Mouse (Mus musculus): ENCODE results near the gene Pias4. TPM values are rescaled to one million over a fixed set of nuclear protein-coding genes. Genes with fewer than 3 reads are reported as not detected.
"Not testable (repeated sequence)": the region's sequence is repeated elsewhere in the genome, so short reads cannot be mapped to it uniquely, and the experiment has no call there.

The Pias4 gene
- 10 to 100 TPM; 22.1 to 22.5 TPM for total RNA-seq (2021)
- long read RNA-seq, experiment 1, transcript Pias4-201 (11 exons, 2,571 nt): major isoform, 29 of 40 reads
- long read RNA-seq, experiment 1, partial matches to known transcripts: 1 of 40 reads
- long read RNA-seq, experiment 1, other reads (novel, unspliced or antisense): 10 of 40 reads
- long read RNA-seq, experiment 2, transcript Pias4-201 (11 exons, 2,571 nt): major isoform, 28 of 39 reads
- long read RNA-seq, experiment 2, partial matches to known transcripts: 4 of 39 reads
- long read RNA-seq, experiment 2, other reads (novel, unspliced or antisense): 5 of 39 reads

DNA sequence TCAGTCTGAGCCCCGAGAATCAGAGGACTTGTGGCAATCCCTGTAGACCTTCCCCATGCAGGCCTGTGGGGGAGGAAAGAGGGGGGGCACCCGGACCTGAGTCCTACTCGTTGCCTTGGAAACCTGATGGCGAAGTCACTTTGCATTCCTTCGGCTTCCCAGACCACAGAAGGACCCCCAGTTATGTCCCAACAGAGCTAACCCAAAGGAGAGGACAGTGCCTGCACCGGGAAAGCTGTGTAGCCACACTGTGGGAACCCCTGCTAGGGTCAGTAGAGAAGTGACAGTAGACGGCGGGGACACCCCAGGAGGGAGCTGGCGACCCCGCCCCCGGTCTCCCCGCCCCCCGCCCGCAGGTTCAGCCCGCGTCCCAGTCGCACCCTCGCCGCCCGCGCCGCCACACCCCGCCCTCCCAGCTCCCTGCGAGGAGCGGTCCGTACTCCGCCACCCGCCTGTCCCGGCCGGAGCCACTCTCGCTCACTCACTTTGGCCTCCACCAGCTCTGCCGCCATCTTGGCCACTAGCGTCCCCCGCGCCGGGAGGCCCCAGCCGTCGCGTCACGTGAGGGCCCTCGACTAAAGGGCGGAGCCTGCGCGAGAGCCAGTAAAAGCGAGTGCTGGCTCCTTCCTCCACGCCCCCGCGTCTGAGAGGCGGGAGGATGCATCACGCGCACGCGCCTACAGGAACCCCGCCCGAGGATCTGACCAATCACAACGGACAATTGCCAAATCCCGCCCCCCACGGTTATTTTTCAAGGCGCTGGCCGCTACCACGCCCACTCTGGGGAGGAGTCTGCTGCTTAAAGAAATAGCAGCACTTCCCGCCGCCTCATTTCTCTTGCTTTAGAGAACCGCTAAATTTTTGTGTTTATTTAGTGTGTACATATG, at the start of gene Pias4:
Pias4 (minus strand) TSS at position 724 of the 887 bp plus-strand sequence.
- DNase-seq (ENCODE audit: low spot score in 2 of 2): peak; percentile 100

DNA sequence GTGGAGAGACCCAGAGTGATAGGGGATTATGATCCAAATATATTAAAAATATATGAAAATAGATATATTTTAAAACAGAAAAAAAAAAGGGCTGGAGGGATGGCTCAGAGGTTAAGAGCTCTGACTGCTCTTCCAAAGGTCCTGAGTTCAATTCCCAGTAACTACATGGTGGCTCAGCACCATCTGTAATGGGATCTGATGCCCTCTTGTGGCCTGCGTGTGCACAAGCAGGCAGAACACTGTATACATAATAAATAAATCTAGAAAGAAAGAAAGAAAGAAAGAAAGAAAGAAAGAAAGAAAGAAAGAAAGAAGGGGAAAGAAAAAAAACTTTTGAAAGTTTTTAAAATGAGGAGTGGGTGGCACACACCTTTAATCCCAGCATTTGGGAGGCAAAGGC, 49.5 kb upstream of the Pias4 start:
- not testable (repeated sequence) for DNase-seq (ENCODE audit: low spot score in 2 of 2)

DNA sequence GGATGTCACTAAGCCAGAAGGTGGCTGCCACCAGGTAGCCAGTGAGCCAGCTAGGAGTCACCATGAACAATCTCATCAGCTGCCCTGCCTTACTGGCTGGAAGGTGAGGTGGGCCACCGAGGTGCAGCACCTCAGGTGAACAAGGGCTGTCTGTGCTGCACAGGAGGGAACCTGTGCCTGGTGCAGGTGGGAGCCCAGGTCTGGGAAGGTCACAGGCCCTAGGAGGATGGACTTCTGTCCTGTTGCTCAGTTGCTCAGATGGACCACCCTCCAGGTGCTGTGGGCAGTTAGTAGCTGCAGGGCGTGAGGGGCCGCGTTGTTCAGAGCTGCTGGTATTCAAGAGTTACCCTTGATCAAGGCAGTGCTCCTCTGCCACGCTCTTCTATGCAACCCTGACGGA, 49.1 kb upstream of the Pias4 start:
- no peak for DNase-seq (ENCODE audit: low spot score in 2 of 2)

GRCm38 (mm10) chr10:81216260-81216659, 48.5 kb upstream of the Pias4 start:
- no peak for DNase-seq (ENCODE audit: low spot score in 2 of 2)

GRCm38 (mm10) chr10:81210154-81210553, 42.4 kb upstream of the Pias4 start:
- no peak for DNase-seq (ENCODE audit: low spot score in 2 of 2)

GRCm38 (mm10) chr10:81204137-81204536, 36.4 kb upstream of the Pias4 start:
- DNase-seq (ENCODE audit: low spot score in 2 of 2): no peak

- no peak for DNase-seq (ENCODE audit: low spot score in 2 of 2)
Measured at GRCm38 (mm10) chr10:81202978-81203720, 35.4 kb upstream of the Pias4 start.

- no peak for DNase-seq (ENCODE audit: low spot score in 2 of 2)
Measured at GRCm38 (mm10) chr10:81201807-81202758, 34.4 kb upstream of the Pias4 start, which contains the start of gene Nmrk2. TSS of gene Nmrk2 (minus strand) at chr10:81202051.

- DNase-seq (ENCODE audit: low spot score in 2 of 2): no peak
Measured at GRCm38 (mm10) chr10:81200605-81201287, 33.0 kb upstream of the Pias4 start.

DNA sequence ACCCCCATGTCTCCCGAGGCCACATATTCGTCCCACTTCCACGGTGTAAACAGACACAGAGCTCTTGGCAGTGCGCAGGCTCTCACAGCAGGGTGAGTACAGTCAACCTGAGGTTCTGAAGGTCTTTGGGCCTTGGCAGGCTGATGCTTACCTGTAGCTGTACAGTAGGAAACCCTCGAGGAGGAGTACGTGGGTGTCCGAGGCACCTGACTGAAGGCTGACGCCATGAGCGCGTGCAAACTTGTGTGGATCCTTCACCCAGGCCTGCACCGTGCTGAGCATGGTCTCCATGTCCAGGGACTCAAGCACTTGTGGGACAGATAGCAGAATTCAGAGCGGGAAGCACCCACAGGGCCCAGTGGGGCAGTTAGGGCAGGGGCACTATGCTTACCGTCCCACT, 32.4 kb upstream of the Pias4 start:
- no peak for DNase-seq (ENCODE audit: low spot score in 2 of 2)

DNA sequence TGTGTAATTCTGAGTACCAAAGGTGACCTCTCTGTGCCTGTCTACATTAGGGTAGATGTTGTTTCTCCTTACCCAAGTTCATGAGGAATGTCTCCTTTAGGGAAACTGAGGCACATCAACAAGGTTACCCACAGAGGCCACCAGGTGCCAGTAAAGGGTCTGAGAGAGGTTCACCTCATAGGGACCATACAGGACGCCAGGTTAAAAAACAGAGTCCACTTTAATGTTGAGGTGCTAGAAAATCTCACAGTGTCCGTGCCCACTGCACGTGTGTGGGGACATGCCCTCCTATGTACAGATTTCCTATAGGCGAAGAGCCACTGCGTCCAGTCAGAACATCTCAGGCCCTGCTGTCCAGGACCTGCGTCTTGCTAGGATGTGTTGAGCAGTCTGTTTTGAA, 31.3 kb upstream of the Pias4 start:
- DNase-seq (ENCODE audit: low spot score in 2 of 2): no peak

- DNase-seq (ENCODE audit: low spot score in 2 of 2): no peak
Measured at GRCm38 (mm10) chr10:81198230-81198629, 30.5 kb upstream of the Pias4 start.

- no peak for DNase-seq (ENCODE audit: low spot score in 2 of 2)
Measured at GRCm38 (mm10) chr10:81197305-81197704, 29.6 kb upstream of the Pias4 start.

- no peak for DNase-seq (ENCODE audit: low spot score in 2 of 2)
Measured at GRCm38 (mm10) chr10:81196470-81197065, 28.8 kb upstream of the Pias4 start.

DNA sequence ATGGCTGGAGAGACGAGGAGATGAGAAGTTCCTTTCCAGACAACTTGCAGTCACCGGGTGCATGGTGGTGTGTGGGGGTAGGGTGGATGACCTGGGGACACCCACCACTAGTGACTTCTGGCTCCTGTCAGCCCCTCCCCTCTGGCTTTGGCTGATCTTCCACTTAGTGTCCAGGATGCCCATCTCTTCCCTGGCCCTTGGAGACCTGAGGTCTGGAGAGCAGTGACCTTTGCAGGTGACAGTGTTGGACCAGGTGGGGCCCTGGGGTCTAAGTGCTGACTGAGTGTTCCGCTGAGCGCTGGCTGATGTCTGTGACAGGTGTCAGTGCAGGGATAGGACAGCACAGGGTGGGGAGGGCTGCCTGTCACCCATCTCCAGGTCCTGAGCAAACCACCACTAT, 27.6 kb upstream of the Pias4 start:
- DNase-seq (ENCODE audit: low spot score in 2 of 2): no peak

GRCm38 (mm10) chr10:81193991-81194774, 26.5 kb upstream of the Pias4 start:
- DNase-seq (ENCODE audit: low spot score in 2 of 2): peak in 1 of 2 experiments; percentile 61

GRCm38 (mm10) chr10:81192968-81193501, 25.3 kb upstream of the Pias4 start:
- DNase-seq (ENCODE audit: low spot score in 2 of 2): peak in 1 of 2 experiments; percentile 36

DNA sequence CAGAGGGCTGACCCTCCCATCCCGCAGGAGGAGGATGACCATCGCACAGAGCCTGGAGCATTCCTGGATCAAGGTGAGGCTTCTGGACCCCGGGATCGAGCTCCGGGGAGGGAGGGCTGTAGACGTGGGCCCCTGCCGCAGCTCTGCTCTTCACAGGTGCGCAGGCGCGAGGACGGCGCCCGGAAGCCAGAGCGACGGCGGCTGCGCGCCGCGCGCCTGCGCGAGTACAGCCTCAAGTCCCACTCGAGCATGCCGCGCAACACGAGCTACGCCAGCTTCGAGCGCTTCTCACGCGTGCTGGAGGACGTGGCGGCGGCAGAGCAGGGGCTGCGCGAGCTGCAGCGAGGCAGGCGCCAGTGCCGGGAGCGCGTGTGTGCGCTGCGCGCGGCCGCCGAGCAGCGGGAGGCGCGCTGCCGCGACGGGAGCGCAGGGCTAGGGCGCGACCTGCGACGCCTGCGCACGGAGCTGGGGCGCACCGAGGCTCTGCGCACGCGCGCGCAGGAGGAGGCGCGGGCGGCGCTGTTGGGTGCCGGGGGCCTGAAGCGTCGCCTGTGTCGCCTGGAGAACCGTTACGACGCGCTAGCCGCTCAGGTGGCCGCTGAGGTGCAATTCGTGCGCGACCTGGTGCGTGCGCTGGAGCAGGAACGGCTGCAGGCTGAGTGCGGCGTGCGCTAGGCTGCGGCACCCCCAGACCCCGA, 24.7 kb upstream of the Pias4 start:
- DNase-seq (ENCODE audit: low spot score in 2 of 2): peak; percentile 65 to 80

Data from gastrocnemius, postnatal 4 days (tissue).